Mouse (Mus musculus) sigmoid colon, adult 10 weeks (tissue): ENCODE data around the gene Pde1a. TPM values are rescaled to one million over a fixed set of nuclear protein-coding genes. Genes with fewer than 3 reads are reported as not detected.

Experiments
- polyA plus RNA-seq: library from polyadenylated mRNA; stranded (reverse); fragments of 350-450 nt; fragmentation: Illumina TruSeq; extraction: RNeasy Lipid Tissue Mini Kit (QIAGEN cat#74804); gene quantifications from one replicate; pipeline ENCODE4 v1.2.3, GENCODE M21; 2014; ENCODE audit warnings: low read depth, low replicate concordance

The Pde1a gene
- polyA plus RNA-seq = 17.3 TPM

DNA sequence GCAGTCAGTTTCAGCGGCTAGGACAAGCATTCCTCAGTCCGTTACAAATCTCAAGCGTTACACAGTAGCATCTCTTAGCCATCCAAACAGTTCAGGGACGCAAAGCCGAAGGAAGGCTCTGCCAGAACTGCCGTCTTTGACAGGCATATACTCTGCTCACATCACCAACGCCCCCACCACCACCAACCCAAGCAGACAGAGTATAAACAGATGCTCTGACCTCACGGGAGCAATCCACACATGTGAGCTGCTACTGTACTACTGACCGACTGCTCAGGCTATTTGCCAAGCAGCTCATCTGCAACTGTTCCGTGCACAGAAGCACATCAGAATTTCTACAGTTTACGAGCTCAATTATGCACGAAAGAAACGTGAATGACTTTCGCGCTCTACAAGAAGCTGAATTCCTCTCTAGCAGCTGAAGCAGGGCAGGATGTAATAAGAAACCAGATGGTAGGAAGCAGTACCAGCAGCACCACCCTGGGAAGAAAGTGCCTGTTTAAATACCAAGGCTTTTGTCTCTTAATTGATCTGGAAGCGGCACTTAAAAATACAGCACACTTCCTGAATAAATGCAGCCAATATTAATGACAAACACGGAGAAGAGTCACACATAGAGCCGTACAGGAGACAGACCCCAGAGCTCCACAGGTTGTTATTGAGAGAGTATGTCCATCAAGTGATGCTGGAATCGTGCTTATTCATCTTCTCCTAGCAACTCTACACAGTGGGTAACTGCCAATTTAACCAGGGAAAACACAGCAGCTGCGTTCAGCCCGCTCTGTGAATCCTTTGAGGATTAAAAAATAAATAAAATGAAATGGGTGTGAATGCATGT, at the start of gene Pde1a:
TSS of gene Pde1a (minus strand) at position 598 of the 838 bp plus-strand sequence.

Other genes with a start within 250 kb of the Pde1a start
- gene Prdx6b, start 163.0 kb upstream of the Pde1a start, polyA plus RNA-seq = not detected
- gene Dnajc10, start 186.0 kb upstream of the Pde1a start, polyA plus RNA-seq = 348 TPM